Mouse (Mus musculus) Patski (cell line): Measurements from ENCODE around the gene Hcn2. TPM values are rescaled to one million over a fixed set of nuclear protein-coding genes. Genes with fewer than 3 reads are reported as not detected.

Experiments used
- ATAC-seq: fragments of 100-300 bp; one replicate; pipeline ENCODE4 v1.8.0; 2021
- CTCF ChIA-PET: fragments of 350-600 bp; sonication (Branson Sonifier 250); formaldehyde crosslinking; loops from one replicate; lab custom pipeline; 2022; ENCODE audit warnings: inconsistent platforms; lab: Charles Lee
- POLR2A ChIA-PET: fragments of 350-600 bp; sonication (Branson Sonifier 250); formaldehyde crosslinking; loops from one replicate; lab custom pipeline; 2022; ENCODE audit warnings: antibody characterized with exemption, inconsistent platforms; lab: Charles Lee
- DNase-seq: peaks from one replicate; pipeline ENCODE4 v3.0.0-alpha.2; 2011; ENCODE audit warnings: low read depth, low spot score
- H3K27me3 ChIP-seq: fragments of 371-371 bp; one replicate; pipeline ENCODE4 v1.5.1; 2021
- CTCF ChIP-seq: fragments of 100-300 bp; IDR thresholded peaks from one replicate; pipeline ENCODE4 v1.5.1; 2021
- in situ Hi-C: fragments of 300-500 bp; cut with MboI; formaldehyde crosslinking; loops from 3 replicates; pipeline ENCODE4 v1.11.1; 2018; ENCODE audit warnings: low pct_unique_long_range_greater_than_20kb, mixed read lengths
- polyA plus RNA-seq: library from polyadenylated mRNA; unstranded; gene quantifications from one replicate; pipeline ENCODE4 v1.2.3, GENCODE M21; 2021

The Hcn2 gene
- polyA plus RNA-seq, 1 experiment from 2014 or later: 15.4 TPM

DNA sequence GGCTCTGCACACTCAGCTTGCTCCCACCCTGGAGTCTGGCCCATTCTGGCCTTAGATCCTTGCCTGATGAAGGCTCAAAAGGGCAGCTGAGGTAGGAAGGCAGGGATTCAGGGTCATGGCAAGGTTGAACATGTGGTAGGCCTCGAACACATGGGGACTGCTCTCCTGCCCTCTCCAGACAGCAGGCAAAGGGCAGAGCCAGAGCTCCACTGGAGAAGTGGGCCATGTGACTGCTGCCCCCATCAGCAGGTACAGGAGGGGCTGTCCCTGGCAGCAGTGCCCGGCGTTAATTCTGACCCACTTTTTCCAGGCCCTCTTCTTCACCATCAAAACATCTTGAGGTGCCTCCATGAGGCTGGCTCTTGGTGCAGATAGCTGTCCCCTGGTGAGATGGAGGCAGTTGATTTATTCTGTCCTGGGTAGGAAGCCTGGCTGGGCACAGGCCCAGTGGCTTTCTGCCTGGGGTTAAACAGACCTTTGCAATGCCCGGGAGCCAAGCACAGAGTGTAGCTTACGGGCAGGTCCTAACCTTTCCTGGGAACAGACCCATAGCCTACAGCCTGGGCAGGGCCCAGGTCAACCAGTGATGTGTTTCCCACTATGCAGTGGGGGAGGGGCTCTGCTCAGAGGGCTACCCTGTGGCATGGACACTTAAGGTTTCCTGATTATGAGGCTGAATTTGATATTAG, 9.9 kb upstream of the Hcn2 start:
- CTCF ChIA-PET: interaction anchor here (1.2 to 3.8 kb wide), 2 partner anchors 11 to 13 kb away, joined by 3 to 15 read pairs; no protein-coding TSS in a partner anchor
- no peak for DNase-seq
- ATAC-seq: no peak
- TF ChIP-seq CTCF: no peak
- in situ Hi-C loops: no loop called here
- H3K27me3 ChIP-seq: no peaks in the 10 kb centered on the region
- POLR2A ChIA-PET: interaction anchor here (1.5 kb wide), 1 partner anchor 8 kb away, joined by 4 read pairs; no protein-coding TSS in a partner anchor

DNA sequence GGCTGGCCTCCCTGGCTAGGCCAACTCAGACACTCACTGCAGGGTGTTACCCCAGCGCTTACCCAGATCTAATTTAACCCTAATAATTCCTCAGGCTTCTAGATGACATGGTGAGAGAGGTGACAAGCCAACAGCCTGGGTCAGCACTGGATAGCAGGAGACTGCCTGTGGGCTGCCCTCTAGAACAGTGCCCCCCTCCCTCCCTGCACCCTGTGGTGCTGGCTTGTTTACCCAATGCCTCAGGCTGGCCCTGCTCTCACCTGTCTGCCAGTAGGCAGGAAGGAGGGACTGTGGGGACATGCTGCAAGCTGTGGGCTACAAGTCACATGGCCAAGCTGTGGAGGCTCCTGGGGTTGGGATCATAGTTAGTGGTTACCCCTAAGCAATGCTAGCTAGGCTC, 9.3 kb upstream of the Hcn2 start:
- CTCF ChIA-PET: no interaction called here
- DNase-seq: no peak
- TF ChIP-seq CTCF: no peak
- POLR2A ChIA-PET: interaction anchor here (1.5 kb wide), 1 partner anchor 8 kb away, joined by 4 read pairs; no protein-coding TSS in a partner anchor
- no peak for ATAC-seq
- no peaks in the 10 kb centered on the region for H3K27me3 ChIP-seq
- in situ Hi-C loops: no loop called here

DNA sequence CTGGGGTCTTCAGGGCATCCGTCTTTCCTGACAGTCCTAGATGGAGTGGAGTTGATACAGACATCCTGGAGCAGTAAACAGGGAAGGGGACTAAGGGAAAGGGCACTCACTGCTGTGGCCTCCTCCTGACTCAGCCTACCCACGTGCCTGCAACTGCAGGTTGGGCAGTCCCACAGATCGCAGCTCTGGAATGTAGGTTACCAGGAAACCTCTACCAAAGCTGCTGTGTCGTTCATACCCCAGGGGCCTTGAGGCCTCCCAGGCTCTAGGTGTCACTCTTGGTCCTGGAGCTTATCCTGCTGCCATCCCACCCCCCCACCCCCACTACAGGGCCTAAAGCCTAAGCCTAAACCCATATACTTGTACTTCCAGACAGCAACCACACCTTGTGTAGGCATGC, 8.7 kb upstream of the Hcn2 start:
- CTCF ChIA-PET: no interaction called here

DNA sequence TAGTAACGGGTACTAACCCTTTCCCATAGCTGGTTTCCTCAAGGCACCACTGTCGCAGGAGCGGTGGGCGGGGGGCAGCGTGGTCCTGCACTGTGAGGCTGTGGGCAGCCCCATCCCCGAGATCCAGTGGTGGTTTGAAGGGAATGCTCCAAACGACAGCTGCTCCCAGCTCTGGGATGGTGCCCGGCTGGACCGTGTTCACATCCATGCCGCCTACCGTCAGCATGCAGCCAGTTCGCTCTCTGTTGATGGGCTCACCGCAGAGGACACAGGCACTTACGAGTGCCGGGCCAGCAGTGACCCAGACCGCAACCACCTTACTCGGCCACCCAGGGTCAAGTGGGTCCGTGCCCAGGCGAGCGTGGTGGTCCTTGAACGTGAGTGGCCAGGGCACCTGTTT, 7.8 kb upstream of the Hcn2 start:
- no peak for TF ChIP-seq CTCF
- DNase-seq (no peak), ATAC-seq (no peak)
- CTCF ChIA-PET: no interaction called here
- in situ Hi-C loops: no loop called here
- no peaks in the 10 kb centered on the region for H3K27me3 ChIP-seq
- POLR2A ChIA-PET: no interaction called here

More for the DNA sequence above, 8.7 kb upstream of the Hcn2 start:
- DNase-seq: no peak
- no peaks in the 10 kb centered on the region for H3K27me3 ChIP-seq
- in situ Hi-C loops: no loop called here
- ATAC-seq: peak; percentile 33
- TF ChIP-seq CTCF: no peak
- POLR2A ChIA-PET: no interaction called here

DNA sequence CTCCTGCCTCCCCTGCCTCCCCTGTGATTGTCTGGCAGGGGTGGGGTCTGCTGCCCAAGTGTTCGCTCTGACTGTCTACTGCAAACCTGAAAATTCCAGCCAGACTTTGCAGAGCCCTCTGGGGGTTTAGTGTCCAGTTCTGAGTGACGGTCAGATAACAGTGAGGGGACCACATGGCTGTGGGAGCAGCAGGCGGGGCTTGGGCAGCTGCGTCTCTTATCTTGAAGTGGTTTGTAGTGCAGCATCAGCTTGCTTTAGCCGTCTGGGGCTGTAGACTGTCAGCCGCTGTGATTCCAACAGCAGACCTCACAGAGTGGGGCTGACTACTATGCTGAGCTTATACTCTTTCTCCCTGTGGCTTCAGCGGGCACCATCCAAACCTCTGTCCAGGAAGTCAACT, 7.1 kb upstream of the Hcn2 start:
- in situ Hi-C loops: no loop called here
- ATAC-seq (no peak), DNase-seq (no peak)
- ChIA-PET POLR2A (no interaction called here), CTCF (interaction anchor here (1.2 kb wide), 1 partner anchor 9 kb away, joined by 3 read pairs; no protein-coding TSS in a partner anchor)
- no peaks in the 10 kb centered on the region for H3K27me3 ChIP-seq
- no peak for TF ChIP-seq CTCF

DNA sequence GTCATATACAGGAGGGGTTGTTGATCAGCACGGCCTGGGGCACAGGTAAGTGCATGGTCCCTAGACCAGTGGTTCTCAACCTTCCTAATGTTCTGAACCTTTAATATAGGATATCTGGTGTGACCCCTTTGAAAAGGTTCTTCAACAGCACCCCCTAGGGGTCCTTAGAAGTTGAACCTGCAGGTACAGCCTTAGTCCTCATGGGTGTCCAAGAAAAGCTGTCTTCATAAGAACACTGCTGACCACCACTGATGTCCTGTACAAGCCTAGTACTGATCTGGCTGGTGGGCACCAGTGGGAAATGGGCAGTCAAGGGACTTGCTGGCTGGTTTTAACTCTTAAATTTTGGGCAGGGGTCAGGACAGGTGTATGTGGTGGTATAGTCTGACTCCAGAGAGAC, 4.4 kb upstream of the Hcn2 start:
- CTCF ChIA-PET: interaction anchor here (0.7 to 1.0 kb wide), 2 partner anchors 12 to 21 kb away, joined by 3 read pairs; no protein-coding TSS in a partner anchor
- ATAC-seq: no peak
- TF ChIP-seq CTCF: no peak
- DNase-seq: no peak
- POLR2A ChIA-PET: no interaction called here
- in situ Hi-C loops: no loop called here
- H3K27me3 ChIP-seq: no peaks in the 10 kb centered on the region

DNA sequence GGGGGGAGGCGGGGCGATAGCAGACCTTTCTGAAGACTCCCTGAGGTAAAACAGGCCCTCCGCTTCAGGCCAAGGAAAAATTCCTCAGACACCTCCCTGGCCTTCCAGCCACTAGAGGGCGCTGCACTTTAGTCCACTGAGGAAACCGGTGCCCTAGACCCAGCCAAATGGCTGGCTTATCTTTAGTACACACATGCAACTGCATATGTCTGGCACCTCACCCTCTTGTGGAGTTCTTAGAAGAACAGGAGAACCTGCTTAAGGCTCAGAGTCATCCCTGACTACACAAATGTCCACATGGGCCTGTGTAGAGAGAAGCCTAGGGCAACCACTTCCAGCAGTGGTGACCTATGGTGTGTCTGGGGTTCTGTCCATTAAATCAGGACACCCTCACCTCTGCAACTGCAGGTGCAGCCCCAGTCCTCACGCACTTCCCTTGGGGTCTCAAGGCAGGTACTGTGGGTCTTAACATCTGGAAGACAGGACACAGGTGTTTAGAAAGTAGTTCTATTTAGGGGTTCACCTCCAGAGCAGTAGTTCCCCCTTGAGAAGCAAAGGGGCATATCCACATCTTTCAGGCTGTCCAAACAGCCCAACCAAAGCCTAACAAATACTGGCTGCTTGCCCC, 3.8 kb upstream of the Hcn2 start:
- ATAC-seq: no peak
- DNase-seq: no peak
- no peaks in the 10 kb centered on the region for H3K27me3 ChIP-seq
- ChIA-PET POLR2A (no interaction called here), CTCF (interaction anchor here (0.7 to 1.0 kb wide), 2 partner anchors 11 to 21 kb away, joined by 3 read pairs; no protein-coding TSS in a partner anchor)
- in situ Hi-C loops: no loop called here
- TF ChIP-seq CTCF: no peak

DNA sequence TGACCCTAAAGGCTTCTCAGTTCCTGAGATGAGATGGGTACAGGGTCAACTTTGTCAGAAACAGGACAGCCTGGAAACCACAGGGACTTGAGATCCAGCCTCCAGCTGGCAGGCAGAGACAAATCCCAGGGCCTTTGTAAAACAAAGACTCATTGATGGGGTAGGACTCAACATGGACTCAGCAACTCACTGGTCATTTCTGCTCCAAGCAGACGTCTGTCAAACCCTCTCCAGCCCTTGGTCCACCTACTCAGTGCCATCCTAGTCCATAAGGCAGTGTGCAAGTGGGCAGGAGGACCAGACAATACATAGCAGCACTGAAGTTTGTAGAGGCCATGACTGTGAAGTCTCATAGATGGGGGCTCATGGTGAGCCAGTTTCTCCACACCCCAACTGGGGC, 3.3 kb upstream of the Hcn2 start:
- DNase-seq (no peak), ATAC-seq (no peak)
- in situ Hi-C loops: no loop called here
- TF ChIP-seq CTCF: no peak
- no peaks in the 10 kb centered on the region for H3K27me3 ChIP-seq
- CTCF ChIA-PET: no interaction called here
- POLR2A ChIA-PET: no interaction called here

DNA sequence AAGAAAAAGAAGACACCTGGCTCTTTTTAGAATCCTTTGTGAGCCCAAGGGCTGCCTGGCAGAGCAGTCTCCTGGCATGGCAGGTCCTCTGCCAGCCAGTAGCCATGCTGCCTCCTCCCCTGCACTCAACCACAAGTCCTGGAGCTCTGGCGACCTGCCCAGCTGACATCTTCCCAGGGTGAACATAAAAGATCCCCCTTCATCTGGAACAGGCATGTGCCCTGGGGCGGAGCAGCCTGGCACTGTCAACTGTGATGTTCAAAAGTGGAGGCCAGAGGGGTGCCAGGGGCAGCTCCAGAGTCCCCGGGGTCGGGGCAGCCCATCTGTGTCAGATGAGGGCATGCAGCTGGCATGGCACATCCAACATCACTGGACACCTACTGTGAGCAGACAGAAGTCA, 1.4 kb upstream of the Hcn2 start:
- TF ChIP-seq CTCF: no peak
- CTCF ChIA-PET: no interaction called here
- DNase-seq (no peak), ATAC-seq (no peak)
- H3K27me3 ChIP-seq: no peaks in the 10 kb centered on the region
- in situ Hi-C loops: no loop called here
- POLR2A ChIA-PET: interaction anchor here (1.3 to 2.2 kb wide), 4 partner anchors 9 to 50 kb away, joined by 3 to 9 read pairs (median 4); partner anchors contain the start of gene Bsg

DNA sequence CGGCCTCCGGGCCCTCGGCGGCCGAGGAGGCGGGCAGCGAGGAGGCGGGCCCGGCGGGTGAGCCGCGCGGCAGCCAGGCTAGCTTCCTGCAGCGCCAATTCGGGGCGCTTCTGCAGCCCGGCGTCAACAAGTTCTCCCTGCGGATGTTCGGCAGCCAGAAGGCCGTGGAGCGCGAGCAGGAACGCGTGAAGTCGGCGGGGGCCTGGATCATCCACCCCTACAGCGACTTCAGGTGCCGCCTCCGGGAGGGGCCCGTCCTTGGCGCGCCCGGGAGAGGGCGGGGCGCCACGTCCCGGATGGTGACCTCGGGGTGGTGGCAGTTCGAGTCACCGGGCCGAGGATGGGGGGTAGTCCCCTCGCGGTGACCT, 538 bp downstream of the Hcn2 start:
- CTCF ChIA-PET: no interaction called here
- ATAC-seq: peak; percentile 22
- in situ Hi-C loops: no loop called here
- TF ChIP-seq CTCF: no peak
- POLR2A ChIA-PET: no interaction called here
- DNase-seq: no peak
- H3K27me3 ChIP-seq: no peaks in the 10 kb centered on the region

DNA sequence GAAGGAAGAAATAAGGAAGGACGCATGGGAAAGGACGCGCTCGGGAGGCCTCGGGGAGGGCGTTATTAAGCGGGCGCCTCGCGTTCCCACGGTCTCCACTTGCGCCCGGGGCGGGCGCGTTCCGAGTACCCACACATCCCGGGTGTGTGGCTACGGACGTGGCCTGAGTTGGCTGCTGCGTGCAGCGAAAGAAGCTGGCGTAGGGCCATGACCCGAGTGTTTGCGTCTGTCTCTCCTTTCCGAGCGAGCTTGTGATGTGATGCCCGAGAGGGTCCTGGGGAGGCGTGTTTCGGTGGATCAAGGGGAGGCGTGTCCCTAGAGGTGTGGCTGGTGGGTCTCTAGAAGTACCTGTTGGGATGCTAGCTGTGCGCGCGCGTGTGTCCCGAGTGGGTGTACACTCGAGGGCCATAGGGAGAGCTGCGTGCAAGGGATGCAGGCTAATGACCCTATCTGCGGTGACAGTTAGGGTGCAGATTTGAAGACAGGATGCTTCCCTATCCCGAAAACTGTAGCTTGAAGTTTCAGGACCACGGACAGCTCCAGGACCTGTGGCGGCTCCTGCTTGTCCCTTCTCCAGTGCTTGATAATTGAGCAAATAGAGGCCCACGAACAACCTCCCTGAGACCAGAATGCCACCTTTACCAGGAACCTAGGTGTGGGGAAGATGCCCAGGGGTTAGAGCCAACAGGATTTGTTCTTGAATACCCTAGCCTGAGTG, 1.4 kb downstream of the Hcn2 start:
- in situ Hi-C loops: no loop called here
- ChIA-PET POLR2A (interaction anchor here (0.7 kb wide), 1 partner anchor 14 kb away, joined by 3 read pairs; the partner anchor contains the start of gene Bsg), CTCF (interaction anchor here (1.5 kb wide), 1 partner anchor 8 kb away, joined by 3 read pairs; no protein-coding TSS in a partner anchor)
- ATAC-seq (no peak), DNase-seq (no peak)
- TF ChIP-seq CTCF: no peak
- no peaks in the 10 kb centered on the region for H3K27me3 ChIP-seq
